Mouse (Mus musculus) heart, adult 2 months (tissue): ENCODE measurements around the gene Abca4.

Experiments
- CTCF ChIP-seq: fragments of 200-600 bp; IDR thresholded peaks from 2 replicates; pipeline ENCODE4 v1.8.1; 2022; ENCODE audit warnings: antibody characterized with exemption, mild to moderate bottlenecking, moderate library complexity
- POLR2A ChIP-seq: fragments of 200-500 bp; IDR thresholded peaks from 2 replicates; pipeline ENCODE4 v1.6.1; 2011; ENCODE audit warnings: mild to moderate bottlenecking, low read depth, low read length, control low read depth; ENCODE audit not compliant: insufficient read depth

DNA sequence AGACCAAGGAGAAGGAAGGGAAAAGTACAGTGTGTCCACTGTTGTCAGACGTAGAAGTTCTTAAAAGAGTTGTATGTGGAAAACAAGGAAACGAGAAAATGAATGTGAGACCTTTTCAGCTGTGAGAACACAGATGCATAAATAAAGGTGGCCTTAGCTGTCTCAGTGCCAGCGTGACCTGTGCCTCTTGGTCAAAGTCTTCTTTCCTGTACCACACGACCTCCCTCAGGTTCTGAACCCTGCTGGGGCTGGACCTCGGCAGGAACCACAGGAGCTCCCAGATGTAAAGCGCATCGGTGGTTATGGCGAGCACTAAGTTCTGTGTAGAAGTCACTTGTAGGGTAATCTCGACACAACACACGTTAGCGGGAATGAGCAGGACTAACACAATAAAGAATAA is 165.3 kb downstream of the Abca4 start:
- TF ChIP-seq POLR2A (no peak), CTCF (no peak)
